Mouse (Mus musculus) MEL (cell line): Measurements from ENCODE around the gene Rnpc3. TPM values are rescaled to one million over a fixed set of nuclear protein-coding genes. Genes with fewer than 3 reads are reported as not detected.

Experiments used
- DNase-seq: peaks from one replicate; pipeline ENCODE4 v3.0.0; 2011; ENCODE audit warnings: low read depth, low spot score
- H3K27ac ChIP-seq: 2 replicates; pipeline ENCODE4 v1.5.1; 2012; ENCODE audit warnings: low read depth, mild to moderate bottlenecking, control low read depth, low read length, moderate library complexity; ENCODE audit not compliant: control insufficient read depth
- H3K27me3 ChIP-seq, 2 experiments: fragments of 150-350 bp in 1 of 2; sonication (generic) in 1 of 2; 2 replicates each; pipeline ENCODE4 v1.6.1; 2012; ENCODE audit warnings: low read length in 2 of 2, mild to moderate bottlenecking in 2 of 2, improper control_type of control experiment in 1 of 2, moderate library complexity in 1 of 2; ENCODE audit not compliant: insufficient read depth in 2 of 2, control insufficient read depth in 1 of 2
- H3K36me3 ChIP-seq, 2 experiments: 2 replicates each; pipeline ENCODE4 v1.6.1; 2012 to 2014; ENCODE audit warnings: low read length in 2 of 2, improper control_type of control experiment in 1 of 2, inconsistent platforms in 1 of 2, mild to moderate bottlenecking in 1 of 2; ENCODE audit not compliant: insufficient read depth in 2 of 2, control insufficient read depth in 1 of 2
- H3K4me1 ChIP-seq, 2 experiments: fragments of 150-350 bp in 1 of 2; sonication (generic) in 1 of 2; 2 replicates each; pipeline ENCODE4 v1.6.1; 2012; ENCODE audit warnings: low read length in 2 of 2, improper control_type of control experiment in 1 of 2, mild to moderate bottlenecking in 1 of 2; ENCODE audit not compliant: insufficient read depth in 2 of 2, control insufficient read depth in 1 of 2
- H3K4me3 ChIP-seq, 2 experiments: fragments of 150-350 bp in 1 of 2; sonication (generic) in 1 of 2; 2 replicates each; pipeline ENCODE4 v1.5.1; 2012; ENCODE audit warnings: low read depth in 2 of 2, low read length in 2 of 2, mild to moderate bottlenecking in 2 of 2, moderate library complexity in 2 of 2, control low read depth in 1 of 2, improper control_type of control experiment in 1 of 2; ENCODE audit not compliant: control insufficient read depth in 1 of 2, insufficient read depth in 1 of 2
- H3K79me2 ChIP-seq: 2 replicates; pipeline ENCODE4 v1.6.1; 2012; ENCODE audit warnings: mild to moderate bottlenecking, low read length, moderate library complexity; ENCODE audit not compliant: control insufficient read depth, poor library complexity, insufficient read depth
- H3K9ac ChIP-seq: 2 replicates; pipeline ENCODE4 v1.6.1; 2012; ENCODE audit warnings: low read depth, mild to moderate bottlenecking, control low read depth, low read length, moderate library complexity; ENCODE audit not compliant: control insufficient read depth, poor library complexity, severe bottlenecking
- H3K9me3 ChIP-seq: fragments of 150-350 bp; sonication (generic); replicated peaks from 2 replicates; pipeline ENCODE4 v1.6.1; 2012; ENCODE audit warnings: mild to moderate bottlenecking, low read length, improper control_type of control experiment, moderate library complexity; ENCODE audit not compliant: insufficient read depth
- CTCF ChIP-seq, 3 experiments: IDR thresholded peaks in 2 of 3; conservative IDR thresholded peaks in 1 of 3; 2 replicates each; pipeline ENCODE4 v1.5.1; 2011 to 2012; ENCODE audit warnings: low read length in 3 of 3, low read depth in 2 of 3, mild to moderate bottlenecking in 2 of 3, improper control_type of control experiment in 1 of 3, inconsistent platforms in 1 of 3, mixed read lengths in 1 of 3, moderate library complexity in 1 of 3; ENCODE audit not compliant: control insufficient read depth in 1 of 3, insufficient read depth in 1 of 3, poor library complexity in 1 of 3, severe bottlenecking in 1 of 3
- EP300 ChIP-seq, 2 experiments: IDR thresholded peaks; 2 replicates each; pipeline ENCODE4 v1.6.1; 2011; ENCODE audit warnings: improper control_type of control experiment in 2 of 2, low read length in 2 of 2, low read depth in 1 of 2, mild to moderate bottlenecking in 1 of 2
- GABPA ChIP-seq: IDR thresholded peaks from 2 replicates; pipeline ENCODE4 v1.6.1; 2012; ENCODE audit warnings: low read depth, mild to moderate bottlenecking, inconsistent platforms, low read length, improper control_type of control experiment, moderate library complexity
- GATA1 ChIP-seq: IDR thresholded peaks from 2 replicates; pipeline ENCODE4 v1.6.1; 2011; ENCODE audit warnings: low read depth, low read length, improper control_type of control experiment
- KAT2A ChIP-seq: conservative IDR thresholded peaks from 2 replicates; pipeline ENCODE4 v1.6.1; 2012; ENCODE audit warnings: low read depth, low read length, improper control_type of control experiment, inconsistent platforms
- MAFK ChIP-seq: IDR thresholded peaks from 2 replicates; pipeline ENCODE4 v1.6.1; 2011; ENCODE audit warnings: low read depth, mild to moderate bottlenecking, low read length, improper control_type of control experiment, borderline replicate concordance
- MAX ChIP-seq: IDR thresholded peaks from 2 replicates; pipeline ENCODE4 v1.6.1; 2011; ENCODE audit warnings: low read length, improper control_type of control experiment
- MAZ ChIP-seq: IDR thresholded peaks from 2 replicates; pipeline ENCODE4 v1.6.1; 2012; ENCODE audit warnings: low read depth, mild to moderate bottlenecking, inconsistent platforms, low read length, improper control_type of control experiment
- MYB ChIP-seq: IDR thresholded peaks from 2 replicates; pipeline ENCODE4 v1.6.1; 2011; ENCODE audit warnings: mild to moderate bottlenecking, low read depth, low read length, improper control_type of control experiment
- MYC ChIP-seq: IDR thresholded peaks from 2 replicates; pipeline ENCODE4 v1.6.1; 2011; ENCODE audit warnings: low read depth, mild to moderate bottlenecking, low read length, improper control_type of control experiment, moderate library complexity
- NELFE ChIP-seq: IDR thresholded peaks from 2 replicates; pipeline ENCODE4 v1.6.1; 2011; ENCODE audit warnings: low read depth, low read length, improper control_type of control experiment
- POLR2AphosphoS2 ChIP-seq: IDR thresholded peaks from 2 replicates; pipeline ENCODE4 v1.6.1; 2011; ENCODE audit warnings: low read length, improper control_type of control experiment
- POLR2AphosphoS5 ChIP-seq: IDR thresholded peaks from 2 replicates; pipeline ENCODE4 v1.6.1; 2012; ENCODE audit warnings: low read depth, borderline replicate concordance, mild to moderate bottlenecking, inconsistent platforms, low read length, moderate library complexity, mixed read lengths
- RAD21 ChIP-seq: IDR thresholded peaks from 2 replicates; pipeline ENCODE4 v1.6.1; 2011; ENCODE audit warnings: mild to moderate bottlenecking, low read depth, low read length, improper control_type of control experiment
- SIN3A ChIP-seq: IDR thresholded peaks from 2 replicates; pipeline ENCODE4 v1.6.1; 2012; ENCODE audit warnings: low read length, improper control_type of control experiment, inconsistent platforms
- TAL1 ChIP-seq: IDR thresholded peaks from 2 replicates; pipeline ENCODE4 v1.6.1; 2012; ENCODE audit warnings: mild to moderate bottlenecking, inconsistent platforms, low read length, moderate library complexity, mixed read lengths
- UBTF ChIP-seq: IDR thresholded peaks from 2 replicates; pipeline ENCODE4 v1.6.1; 2012; ENCODE audit warnings: low read depth, mild to moderate bottlenecking, inconsistent platforms, low read length, improper control_type of control experiment, moderate library complexity, borderline replicate concordance; ENCODE audit not compliant: insufficient read depth
- ZKSCAN1 ChIP-seq: IDR thresholded peaks from 2 replicates; pipeline ENCODE4 v1.6.1; 2012; ENCODE audit warnings: low read depth, mild to moderate bottlenecking, inconsistent platforms, low read length, improper control_type of control experiment, moderate library complexity
- ZNF384 ChIP-seq: IDR thresholded peaks from 2 replicates; pipeline ENCODE4 v1.6.1; 2012; ENCODE audit warnings: low read depth, mild to moderate bottlenecking, inconsistent platforms, low read length, improper control_type of control experiment
- polyA plus RNA-seq, 2 experiments: library from polyadenylated mRNA; stranded (reverse) in 1 of 2; unstranded in 1 of 2; fragments of >175 nt in 1 of 2; fragments of >200 nt in 1 of 2; gene quantifications; 2 replicates each; pipeline versions ENCODE4 v1.2.1 to v1.2.4; 2012; ENCODE audit warnings: low replicate concordance in 2 of 2, low read depth in 1 of 2; ENCODE audit not compliant: insufficient read length in 2 of 2, insufficient read depth in 1 of 2, missing spikeins in 1 of 2
- total RNA-seq: library from RNA; depleted of rRNA; stranded (reverse); fragments of 300-350 nt; gene quantifications from 2 replicates; pipeline ENCODE4 v1.2.3, GENCODE M21; 2012

Gene Rnpc3
- total and polyA plus RNA-seq, 3 experiments: 12.9 to 21.0 TPM; not detected in 1

DNA sequence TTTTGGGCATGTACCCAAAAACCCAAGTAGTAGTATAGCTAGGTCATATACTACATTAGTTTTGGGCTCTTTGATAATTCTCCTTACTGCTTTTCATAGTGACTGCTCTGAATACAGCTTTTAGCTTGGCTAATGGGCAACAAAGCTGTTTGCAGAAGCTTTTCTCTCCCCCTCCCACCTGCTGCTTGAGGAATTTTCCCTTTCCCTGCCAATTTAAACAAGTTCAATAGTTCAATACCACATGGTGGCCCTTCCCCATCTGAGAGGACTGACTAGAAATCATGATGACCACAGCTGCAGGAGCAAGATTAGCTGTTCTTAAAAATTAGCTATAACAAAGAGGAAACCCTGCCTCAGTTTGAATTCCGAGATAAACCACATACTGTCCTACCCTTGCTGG is 39.1 kb downstream of the Rnpc3 start:
- DNase-seq: peak; percentile 18
- Histone ChIP-seq H3K9ac (no peak overlapping the region), H3K27me3 (no peaks in the 10 kb centered on the region), H3K27ac (no peak overlapping the region), H3K4me3 (no peak overlapping the region), H3K79me2 (no peaks in the 10 kb centered on the region), H3K9me3 (no peaks in the 10 kb centered on the region), H3K4me1 (no peaks in the 10 kb centered on the region), H3K36me3 (peaks cover 0 to 2% of the 10 kb centered on the region in 2 experiments; a peak in 1 of 4 replicates)
- TF ChIP-seq RAD21 (no peak), MAFK (no peak), TAL1 (peak; percentile 15; the same call in 1 of the 2 replicates), ZKSCAN1 (no peak)

- Histone ChIP-seq H3K4me1 (no peaks in the 10 kb centered on the region), H3K9ac (no peak overlapping the region), H3K27ac (no peak overlapping the region), H3K9me3 (no peaks in the 10 kb centered on the region), H3K27me3 (no peaks in the 10 kb centered on the region), H3K4me3 (no peak overlapping the region)
- no peak for TF ChIP-seq ZNF384
- no peak for TF ChIP-seq EP300 (IDR thresholded peaks at IDR 0.05; ENCODE audit: low read depth in 1 of 2, low read length in 2 of 2)
- no peak for TF ChIP-seq GABPA
- TF ChIP-seq MAX: no peak
- TF ChIP-seq CTCF (IDR thresholded peaks at IDR 0.05 in 2 of 3, conservative IDR thresholded peaks at IDR 0.05 in 1 of 3; ENCODE audit: control insufficient read depth in 1 of 3, insufficient read depth in 1 of 3, low read depth in 2 of 3, low read length in 3 of 3, poor library complexity in 1 of 3, severe bottlenecking in 1 of 3): no peak
- no peak for TF ChIP-seq RAD21
- no peak for TF ChIP-seq MYC
- TF ChIP-seq GATA1: no peak
- no peak for TF ChIP-seq MAZ
- no peak for TF ChIP-seq UBTF
- no peak for TF ChIP-seq MYB
- TF ChIP-seq TAL1: no peak
- TF ChIP-seq SIN3A: no peak
- no peak for TF ChIP-seq NELFE
- TF ChIP-seq MAFK: no peak
- no peak for TF ChIP-seq POLR2AphosphoS5
- no peak for TF ChIP-seq ZKSCAN1
- TF ChIP-seq KAT2A: no peak
- no peak for TF ChIP-seq POLR2AphosphoS2
- TF ChIP-seq, all 39 proteins: peak for 0
- no peaks in the 10 kb centered on the region for H3K36me3 ChIP-seq
- no peak for DNase-seq
- H3K79me2 ChIP-seq: no peaks in the 10 kb centered on the region
Observed at GRCm38 (mm10) chr3:113574578-113574977, 55.4 kb downstream of the Rnpc3 start.
